Mouse (Mus musculus) spleen, adult 2 months (tissue): Measurements from ENCODE around the gene Glmn. TPM values are rescaled to one million over a fixed set of nuclear protein-coding genes. Genes with fewer than 3 reads are reported as not detected.

Experiments
- DNase-seq, 2 experiments: peaks; one replicate each; pipeline versions ENCODE4 v3.0.0 to v3.0.0-alpha.2; 2012 to 2021; ENCODE audit warnings: low spot score in 2 of 2, low read depth in 1 of 2
- H3K27ac ChIP-seq: fragments of 200-500 bp; 2 replicates; pipeline ENCODE4 v1.5.1; 2012; ENCODE audit warnings: low read length, inconsistent platforms; ENCODE audit not compliant: insufficient read depth
- H3K27me3 ChIP-seq: fragments of 200-500 bp; 2 replicates; pipeline ENCODE4 v1.6.1; 2012; ENCODE audit warnings: mild to moderate bottlenecking, moderate library complexity, low read length, inconsistent platforms; ENCODE audit not compliant: control insufficient read depth, insufficient read depth
- H3K36me3 ChIP-seq: fragments of 200-500 bp; 2 replicates; pipeline ENCODE4 v1.6.1; 2012; ENCODE audit warnings: mild to moderate bottlenecking, low read length, inconsistent platforms; ENCODE audit not compliant: control insufficient read depth, insufficient read depth
- H3K4me1 ChIP-seq: fragments of 200-500 bp; 2 replicates; pipeline ENCODE4 v1.6.1; 2011; ENCODE audit warnings: inconsistent platforms; ENCODE audit not compliant: control insufficient read depth, insufficient read depth, insufficient read length
- H3K4me3 ChIP-seq: fragments of 200-500 bp; 2 replicates; pipeline ENCODE4 v1.5.1; 2011; ENCODE audit warnings: mild to moderate bottlenecking, inconsistent platforms; ENCODE audit not compliant: insufficient read depth, insufficient read length; ENCODE audit errors: extremely low read depth
- CTCF ChIP-seq: fragments of 200-500 bp; IDR thresholded peaks from 2 replicates; pipeline ENCODE4 v1.5.1; 2011; ENCODE audit warnings: mild to moderate bottlenecking, inconsistent platforms; ENCODE audit not compliant: insufficient read depth, insufficient read length, insufficient replicate concordance; ENCODE audit errors: extremely low read depth
- POLR2A ChIP-seq: fragments of 200-500 bp; IDR thresholded peaks from 2 replicates; pipeline ENCODE4 v1.6.1; 2011; ENCODE audit warnings: low read depth, low read length, inconsistent platforms
- WGBS: fragments of 180-500 bp; shearing (Covaris S2); methylation state at CpG from one replicate; pipeline ENCODE4 v1.1.7; 2018; 5-methylcytosine and 5-hydroxymethylcytosine counted together
- polyA plus RNA-seq: library from polyadenylated mRNA; depleted of rRNA; stranded (reverse); fragments of >200 nt; gene quantifications from 2 replicates; pipeline ENCODE4 v1.2.3, GENCODE M21; 2012

The Glmn gene
- polyA plus RNA-seq, 1 experiment: 0.25 TPM

- Histone ChIP-seq H3K4me3 (no peak overlapping the region), H3K27ac (no peak overlapping the region), H3K4me1 (no peaks in the 10 kb centered on the region), H3K36me3 (peaks cover 14% of the 10 kb centered on the region), H3K27me3 (no peaks in the 10 kb centered on the region)
- DNase-seq: no peak
- no peak for TF ChIP-seq POLR2A
- no peak for TF ChIP-seq CTCF
- WGBS: 81% methylated on average over 6 of the region's 6 CpGs
These were observed 20.3 kb upstream of the Glmn start for GRCm38 (mm10) chr5:107617986-107618385.

- Histone ChIP-seq H3K4me1 (no peaks in the 10 kb centered on the region), H3K36me3 (peaks cover 6% of the 10 kb centered on the region), H3K27me3 (no peaks in the 10 kb centered on the region), H3K4me3 (no peak overlapping the region), H3K27ac (no peak overlapping the region)
- WGBS: 13% methylated on average over 2 of the region's 2 CpGs
- TF ChIP-seq POLR2A (no peak), CTCF (peak; percentile 55; the same call in 1 of the 2 replicates)
- DNase-seq: peak; percentile 41 to 50
These were observed 13.5 kb upstream of the Glmn start for GRCm38 (mm10) chr5:107611224-107611623.

GRCm38 (mm10) chr5:107598380-107598779 is 692 bp upstream of the Glmn start:
- WGBS: 16% methylated on average over 4 of the region's 4 CpGs
- Histone ChIP-seq H3K4me1 (no peaks in the 10 kb centered on the region), H3K36me3 (peaks cover 9% of the 10 kb centered on the region), H3K4me3 (no peak overlapping the region), H3K27me3 (no peaks in the 10 kb centered on the region), H3K27ac (no peak overlapping the region)
- no peak for TF ChIP-seq CTCF
- TF ChIP-seq POLR2A: no peak
- no peak for DNase-seq

GRCm38 (mm10) chr5:107569148-107569547 is 28.5 kb downstream of the Glmn start:
- Histone ChIP-seq H3K36me3 (peaks cover 12% of the 10 kb centered on the region), H3K4me3 (no peak overlapping the region), H3K27ac (no peak overlapping the region), H3K4me1 (no peaks in the 10 kb centered on the region), H3K27me3 (no peaks in the 10 kb centered on the region)
- WGBS: 95% methylated on average over 9 of the region's 9 CpGs
- no peak for DNase-seq
- no peak for TF ChIP-seq CTCF
- no peak for TF ChIP-seq POLR2A

GRCm38 (mm10) chr5:107556969-107557368 is 40.7 kb downstream of the Glmn start:
- WGBS: 96% methylated on average over 3 of the region's 3 CpGs
- Histone ChIP-seq H3K4me3 (no peak overlapping the region), H3K36me3 (peaks cover 16% of the 10 kb centered on the region)

GRCm38 (mm10) chr5:107554336-107554735 is 43.4 kb downstream of the Glmn start:
- DNase-seq: no peak
- peaks cover 10% of the 10 kb centered on the region for H3K36me3 ChIP-seq
- no peaks in the 10 kb centered on the region for H3K27me3 ChIP-seq
- H3K27ac ChIP-seq: no peak overlapping the region
- WGBS: 79% methylated on average over 5 of the region's 5 CpGs
- H3K4me3 ChIP-seq: no peak overlapping the region
- TF ChIP-seq POLR2A (no peak), CTCF (no peak)
- H3K4me1 ChIP-seq: no peaks in the 10 kb centered on the region

More at GRCm38 (mm10) chr5:107556969-107557368, 40.7 kb downstream of the Glmn start:
- Histone ChIP-seq H3K27ac (no peak overlapping the region), H3K27me3 (no peaks in the 10 kb centered on the region), H3K4me1 (no peaks in the 10 kb centered on the region)
- no peak for DNase-seq
- TF ChIP-seq CTCF: no peak
- TF ChIP-seq POLR2A: no peak

GRCm38 (mm10) chr5:107548444-107548843 is 49.2 kb downstream of the Glmn start:
- no peak for DNase-seq
- TF ChIP-seq POLR2A (no peak), CTCF (no peak)
- H3K36me3 ChIP-seq: peaks cover 10% of the 10 kb centered on the region
- 73% methylated on average over 3 of the region's 3 CpGs for WGBS
- no peaks in the 10 kb centered on the region for H3K27me3 ChIP-seq
- H3K4me3 ChIP-seq: no peak overlapping the region
- no peaks in the 10 kb centered on the region for H3K4me1 ChIP-seq
- H3K27ac ChIP-seq: no peak overlapping the region
